Mouse (Mus musculus): ENCODE data around the gene Pigx. TPM values are rescaled to one million over a fixed set of nuclear protein-coding genes. Genes with fewer than 3 reads are reported as not detected.

The Pigx gene
- 100 to 1,000 TPM; 108 to 131 TPM for polyA plus RNA-seq (2017; shearing (Covaris generic))

GRCm38 (mm10) chr16:32099638-32100150 is at the start of gene Pigx, which contains the start of gene Cep19:
Gene Pigx (minus strand): TSS chr16:32099740.
Gene Cep19 (plus strand): TSS chr16:32099800.
- ATAC-seq, result peak; percentile 94

- ATAC-seq, result no peak
Observed at GRCm38 (mm10) chr16:32147589-32148207, 48.2 kb upstream of the Pigx start.

GRCm38 (mm10) chr16:32144592-32144991 is 45.1 kb upstream of the Pigx start:
- ATAC-seq, result no peak

- ATAC-seq, result no peak
Observed at GRCm38 (mm10) chr16:32143766-32144165, 44.2 kb upstream of the Pigx start.

GRCm38 (mm10) chr16:32138954-32139353 is 39.4 kb upstream of the Pigx start:
- no peak for ATAC-seq

GRCm38 (mm10) chr16:32135842-32136357 is 36.4 kb upstream of the Pigx start:
- ATAC-seq, result no peak

GRCm38 (mm10) chr16:32133148-32133547 is 33.6 kb upstream of the Pigx start:
- ATAC-seq, result no peak

GRCm38 (mm10) chr16:32130190-32130826 is 30.8 kb upstream of the Pigx start:
- ATAC-seq, result peak; percentile 92

GRCm38 (mm10) chr16:32129449-32130189 is 30.1 kb upstream of the Pigx start:
- peak; percentile 57 for ATAC-seq

GRCm38 (mm10) chr16:32127046-32127445 is 27.5 kb upstream of the Pigx start:
- no peak for ATAC-seq

GRCm38 (mm10) chr16:32125364-32125763 is 25.8 kb upstream of the Pigx start:
- no peak for ATAC-seq

GRCm38 (mm10) chr16:32124444-32125335 is 25.1 kb upstream of the Pigx start:
- ATAC-seq, result peak; percentile 28

GRCm38 (mm10) chr16:32124020-32124419 is 24.5 kb upstream of the Pigx start:
- no peak for ATAC-seq

- ATAC-seq, result no peak
Observed at GRCm38 (mm10) chr16:32120454-32120853, 20.9 kb upstream of the Pigx start.

GRCm38 (mm10) chr16:32116186-32116585 is 16.6 kb upstream of the Pigx start:
- ATAC-seq, result no peak

- no peak for ATAC-seq
Observed at GRCm38 (mm10) chr16:32115781-32116180, 16.2 kb upstream of the Pigx start.

GRCm38 (mm10) chr16:32114968-32115695 is 15.6 kb upstream of the Pigx start:
- ATAC-seq, result no peak

- ATAC-seq, result no peak
Observed at GRCm38 (mm10) chr16:32114406-32114805, 14.9 kb upstream of the Pigx start.

GRCm38 (mm10) chr16:32113541-32114218 is 14.1 kb upstream of the Pigx start:
- peak; percentile 91 for ATAC-seq

GRCm38 (mm10) chr16:32110951-32111699 is 11.6 kb upstream of the Pigx start:
- ATAC-seq, result peak; percentile 15
